Mouse (Mus musculus): ENCODE results near the gene Tub. TPM values are rescaled to one million over a fixed set of nuclear protein-coding genes. Genes with fewer than 3 reads are reported as not detected.

Tub gene
- total RNA-seq, 2 experiments from 2014 or later = 140 to 148 TPM

DNA sequence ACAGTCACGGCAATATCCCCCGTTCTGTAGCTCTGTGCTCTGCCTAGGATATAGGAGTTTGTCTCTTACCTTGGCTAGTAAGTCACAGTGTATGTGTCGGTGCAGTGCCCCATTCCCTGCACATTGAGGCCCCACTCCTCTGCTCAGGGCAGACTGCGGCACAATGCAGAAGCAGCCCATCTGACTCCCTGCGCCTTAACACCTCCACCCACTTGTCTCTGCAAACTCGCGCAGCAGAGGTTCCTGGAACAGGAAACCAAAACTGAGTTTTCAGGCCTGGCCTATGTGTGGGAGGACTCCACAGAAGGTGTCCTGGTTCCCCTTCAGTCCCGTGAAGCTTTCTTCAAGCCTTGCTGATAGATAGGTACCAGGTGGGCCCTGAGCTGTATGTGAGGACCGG, 41.1 kb downstream of the Tub start:
- peak; percentile 58 to 73 for DNase-seq (ENCODE audit: extremely low spot score in 1 of 2, low spot score in 2 of 2)
- intact Hi-C loops (cut with DNase I) = loop anchor here (2.0 kb wide), 1 partner anchor 20 kb away; no protein-coding TSS in a partner anchor
- TF ChIP-seq CTCF (IDR thresholded peaks at IDR 0.05) = no peak
- Histone ChIP-seq H3K4me3 (peak overlapping the region; percentile 28; the same call in 1 of the 2 replicates), H3K27ac (peak overlapping the region; percentile 90)

DNA sequence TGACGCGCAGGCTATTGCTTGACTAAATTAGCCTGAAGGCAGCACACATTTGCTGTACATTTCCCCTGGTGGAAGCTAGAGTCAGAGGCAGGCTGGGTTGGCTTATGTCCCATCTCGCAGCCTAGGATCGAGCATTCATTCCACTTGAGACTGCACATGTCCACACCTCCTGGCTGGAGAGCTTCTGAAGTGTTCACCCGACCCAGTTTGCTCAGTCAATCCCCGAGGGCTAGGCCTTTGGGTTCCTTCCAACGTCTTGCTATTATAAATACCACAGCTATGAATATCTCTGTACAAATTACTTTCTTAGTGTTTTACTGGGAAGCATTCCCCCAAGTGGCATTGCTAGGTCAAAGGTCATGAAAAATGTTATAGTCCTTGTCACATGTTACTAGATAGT, 43.1 kb downstream of the Tub start:
- no peak for TF ChIP-seq CTCF (IDR thresholded peaks at IDR 0.05)
- no peak overlapping the region for H3K4me3 ChIP-seq
- DNase-seq (ENCODE audit: extremely low spot score in 1 of 2, low spot score in 2 of 2) = no peak
- intact Hi-C loops (cut with DNase I) = no loop called here
- H3K27ac ChIP-seq = no peak overlapping the region

DNA sequence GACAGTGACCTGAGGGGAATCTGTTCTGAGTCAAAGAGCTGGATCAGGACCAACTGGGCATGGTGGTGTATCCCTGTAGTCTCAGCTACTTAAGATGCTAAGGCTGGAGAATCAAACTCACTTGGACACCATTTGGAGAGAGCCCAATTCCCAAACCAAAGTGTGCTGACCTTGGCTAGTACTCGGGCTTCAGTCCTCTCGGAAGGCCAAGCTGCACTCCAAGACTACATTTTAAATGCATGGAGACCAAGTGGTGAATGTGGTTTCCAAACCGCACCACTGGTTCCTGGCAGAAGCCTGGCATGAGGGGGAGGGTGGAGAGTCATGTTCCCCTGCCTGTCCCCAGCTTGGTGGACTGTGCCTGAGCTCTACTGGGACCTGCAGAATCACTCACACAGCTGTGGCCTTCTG, 43.7 kb downstream of the Tub start:
- intact Hi-C loops (cut with DNase I) = no loop called here
- no peak for DNase-seq (ENCODE audit: extremely low spot score in 1 of 2, low spot score in 2 of 2)

DNA sequence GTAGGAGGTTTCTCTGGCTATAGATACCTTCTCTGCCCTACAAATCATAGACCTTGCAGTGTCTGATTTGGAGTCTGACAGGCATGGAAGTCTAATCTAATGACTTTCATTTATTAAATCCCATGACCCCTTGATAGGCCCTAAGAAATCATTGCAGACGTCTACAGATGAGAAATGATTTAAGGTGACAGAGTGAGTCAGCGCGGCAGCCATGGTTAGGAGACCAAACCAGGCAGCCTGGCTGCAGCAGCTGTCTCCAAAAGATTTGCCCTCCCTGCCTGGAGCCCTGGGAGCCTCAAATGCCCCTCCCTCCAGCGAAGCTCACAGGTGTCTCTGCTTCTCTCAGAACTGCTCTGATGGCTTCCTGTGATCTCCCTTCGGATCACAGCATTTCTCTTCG, 46.0 kb downstream of the Tub start:
- intact Hi-C loops (cut with DNase I) = no loop called here
- DNase-seq (ENCODE audit: extremely low spot score in 1 of 2, low spot score in 2 of 2) = no peak
- no peak for TF ChIP-seq CTCF (IDR thresholded peaks at IDR 0.05)
- Histone ChIP-seq H3K4me3 (no peak overlapping the region), H3K27ac (no peak overlapping the region)

More for the DNA sequence above, 43.7 kb downstream of the Tub start:
- no peak for TF ChIP-seq CTCF (IDR thresholded peaks at IDR 0.05)
- Histone ChIP-seq H3K27ac (no peak overlapping the region), H3K4me3 (no peak overlapping the region)

DNA sequence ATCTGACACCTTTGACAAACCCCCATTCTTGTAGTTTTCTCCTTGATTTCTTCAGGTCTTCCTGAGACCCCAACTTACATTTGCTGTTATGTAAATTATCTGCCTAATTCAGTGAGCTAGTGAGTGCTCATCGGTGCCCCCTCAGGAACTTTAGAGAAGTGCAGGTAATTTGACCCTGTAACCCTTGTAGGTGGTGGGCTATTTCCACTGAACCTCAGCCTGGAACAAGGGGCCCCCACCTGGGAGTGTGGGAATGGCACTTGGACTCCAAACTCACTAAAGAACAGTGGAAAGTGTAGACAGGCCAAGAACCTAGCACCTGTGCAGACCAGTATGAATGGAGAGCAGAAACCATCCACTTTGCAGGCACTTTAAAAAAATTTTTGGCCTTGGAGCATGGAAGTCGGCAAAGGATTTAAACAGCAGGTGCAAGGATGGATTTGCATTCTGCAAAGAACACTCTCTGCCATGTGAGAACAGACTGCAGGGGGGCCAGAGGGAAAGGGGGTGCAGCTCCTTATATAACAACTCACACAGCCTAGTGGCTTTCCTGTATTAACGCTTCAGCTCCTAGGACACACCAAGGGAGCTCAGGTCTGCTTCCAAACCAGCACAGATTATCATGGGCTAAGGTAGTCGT, 50.3 kb downstream of the Tub start:
- intact Hi-C loops (cut with DNase I) = no loop called here
- Histone ChIP-seq H3K27ac (peak overlapping the region; percentile 82), H3K4me3 (no peak overlapping the region)
- peak; percentile 58 for TF ChIP-seq CTCF (IDR thresholded peaks at IDR 0.05)
- peak in 1 of 2 experiments; percentile 42 for DNase-seq (ENCODE audit: extremely low spot score in 1 of 2, low spot score in 2 of 2)

DNA sequence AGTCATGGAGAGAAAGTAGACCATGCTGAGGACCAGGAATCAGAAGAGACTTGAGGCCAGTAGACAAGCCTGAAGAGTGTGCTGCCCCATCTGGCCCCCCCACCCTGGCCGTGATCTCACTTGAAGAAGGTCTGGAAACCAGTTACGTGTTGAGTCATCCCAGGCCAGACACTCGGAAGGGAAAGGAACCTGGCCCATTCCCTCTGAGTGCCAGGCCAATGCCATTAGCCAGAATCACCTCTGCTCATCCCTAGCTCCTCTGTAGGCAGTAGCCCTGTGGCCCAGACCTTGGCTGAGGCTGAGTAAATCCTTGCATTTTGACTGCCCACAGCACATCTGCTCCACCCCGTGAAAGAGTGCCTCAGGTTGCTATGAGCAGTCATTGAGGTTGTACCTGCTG, 51.8 kb downstream of the Tub start:
- peak in 1 of 2 experiments; percentile 12 for DNase-seq (ENCODE audit: extremely low spot score in 1 of 2, low spot score in 2 of 2)
- no peak overlapping the region for H3K4me3 ChIP-seq
- H3K27ac ChIP-seq = peak overlapping the region; percentile 82
- intact Hi-C loops (cut with DNase I) = no loop called here
- no peak for TF ChIP-seq CTCF (IDR thresholded peaks at IDR 0.05)

DNA sequence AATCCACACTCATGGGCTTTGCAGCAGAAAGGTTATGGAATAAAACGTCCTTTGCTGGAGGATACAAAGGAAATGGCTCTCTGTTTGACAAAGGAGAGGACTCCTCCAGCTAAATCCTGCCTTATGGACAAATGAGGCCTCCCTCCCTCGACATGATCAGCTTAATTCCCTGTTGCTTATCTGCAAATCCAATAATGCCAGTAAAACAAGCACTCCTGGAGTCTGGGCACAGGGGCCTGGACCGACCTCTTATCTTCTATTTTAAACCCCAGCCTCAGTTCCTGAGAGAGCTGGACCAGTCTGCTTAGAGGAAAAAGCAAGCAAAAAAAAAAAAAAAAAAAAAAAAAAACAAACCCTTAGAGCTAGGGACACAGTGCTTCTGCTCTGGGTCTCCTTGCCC, 53.5 kb downstream of the Tub start:
- no peak for TF ChIP-seq CTCF (IDR thresholded peaks at IDR 0.05)
- no peak for DNase-seq (ENCODE audit: extremely low spot score in 1 of 2, low spot score in 2 of 2)
- intact Hi-C loops (cut with DNase I) = no loop called here
- Histone ChIP-seq H3K4me3 (no peak overlapping the region), H3K27ac (no peak overlapping the region)

DNA sequence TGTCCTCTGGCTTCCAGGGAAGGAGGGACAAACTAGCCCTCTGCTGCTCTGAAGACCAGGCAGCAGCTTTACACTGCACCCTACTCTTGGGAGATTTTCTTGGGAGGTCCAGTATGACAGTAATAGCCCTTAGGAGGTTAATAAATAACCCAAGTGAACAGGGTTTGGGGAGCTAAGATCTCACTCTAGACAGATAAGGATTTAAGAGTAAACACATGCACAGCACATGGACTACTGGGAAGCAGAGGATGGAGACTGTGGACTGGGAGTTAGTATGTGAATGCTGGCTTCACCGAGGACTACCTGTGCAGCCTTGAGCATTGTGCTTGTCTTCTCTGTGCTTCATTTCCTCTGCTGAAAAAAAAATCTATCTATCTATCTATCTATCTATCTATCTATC, 59.1 kb downstream of the Tub start:
- intact Hi-C loops (cut with DNase I) = no loop called here
- H3K4me3 ChIP-seq = no peak overlapping the region
- no peak for DNase-seq (ENCODE audit: extremely low spot score in 1 of 2, low spot score in 2 of 2)

DNA sequence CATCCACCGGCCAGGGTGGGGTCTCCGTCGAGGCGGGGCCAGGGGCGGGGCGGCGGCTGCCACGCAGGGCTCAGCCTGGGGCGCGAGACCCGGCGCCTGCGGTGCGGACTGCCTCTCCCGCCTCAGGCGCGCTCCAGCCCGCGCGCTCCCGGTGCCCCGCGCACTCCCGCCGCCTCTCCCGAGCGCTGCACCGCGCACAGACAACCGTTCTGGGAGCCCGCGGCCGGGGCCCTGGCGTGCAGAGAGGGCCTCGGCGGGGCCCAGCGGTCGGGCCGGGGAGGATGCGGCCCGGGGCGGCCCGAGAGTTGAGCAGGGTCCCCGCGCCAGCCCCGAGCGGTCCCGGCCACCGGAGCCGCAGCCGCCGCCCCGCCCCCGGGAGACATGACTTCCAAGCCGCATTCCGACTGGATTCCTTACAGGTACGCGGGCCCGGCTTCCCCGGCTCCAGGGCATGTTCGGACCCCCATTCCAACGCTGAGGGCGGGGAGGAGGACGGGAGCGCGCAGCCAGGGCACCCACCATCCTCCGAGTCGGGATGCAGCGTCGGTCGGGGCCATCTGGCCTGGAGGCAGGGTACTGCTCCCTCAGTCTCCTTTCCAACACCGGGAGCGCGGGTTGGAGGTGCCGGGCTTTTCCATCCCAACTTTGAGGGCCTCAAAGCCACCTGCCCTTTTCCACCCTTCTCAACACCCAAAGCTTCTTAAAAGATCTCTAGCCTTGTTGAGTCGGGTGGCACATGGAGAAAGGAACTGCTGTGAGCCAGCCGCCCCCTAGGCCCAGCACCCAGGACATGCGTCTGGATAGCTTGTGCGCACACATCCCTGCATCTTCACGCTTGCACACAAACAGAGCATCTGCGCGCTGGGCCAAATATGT, 60.8 kb downstream of the Tub start:
- DNase-seq (ENCODE audit: extremely low spot score in 1 of 2, low spot score in 2 of 2) = peak; percentile 68
- TF ChIP-seq CTCF (IDR thresholded peaks at IDR 0.05) = no peak
- intact Hi-C loops (cut with DNase I) = loop anchor here (2.0 kb wide), 1 partner anchor 20 kb away; no protein-coding TSS in a partner anchor
- Histone ChIP-seq H3K27ac (peak overlapping the region; percentile 94), H3K4me3 (peak overlapping the region; percentile 74)

More for the DNA sequence above, 59.1 kb downstream of the Tub start:
- no peak for TF ChIP-seq CTCF (IDR thresholded peaks at IDR 0.05)
- H3K27ac ChIP-seq = no peak overlapping the region

DNA sequence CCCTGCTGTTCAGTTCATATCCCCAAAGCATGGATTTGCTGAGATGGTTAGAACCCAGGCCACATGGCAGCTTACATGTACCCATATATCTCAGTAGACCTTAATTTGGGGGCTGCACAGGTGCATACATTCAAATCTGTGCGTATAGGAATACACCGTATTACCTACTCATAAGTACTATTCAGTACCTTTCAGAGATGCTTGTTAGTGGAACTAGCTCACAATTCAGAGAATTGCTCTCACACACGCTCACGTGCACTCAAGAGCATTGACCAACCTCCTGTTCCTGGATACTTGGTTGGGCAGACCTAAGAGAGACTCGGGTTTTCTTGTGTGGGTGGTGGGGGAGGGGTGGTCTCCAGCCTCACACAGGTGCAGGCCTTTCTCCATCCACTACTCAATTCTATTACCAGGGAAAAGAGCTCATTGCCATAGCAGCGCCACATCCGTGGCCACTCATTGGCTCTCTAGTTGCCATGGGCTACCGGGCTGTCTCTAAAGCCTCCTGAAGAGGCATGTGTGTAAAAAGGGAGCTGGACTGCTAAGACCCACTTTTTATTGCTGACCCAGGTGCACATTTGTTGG, 61.5 kb downstream of the Tub start:
- Histone ChIP-seq H3K4me3 (peak overlapping the region; percentile 74), H3K27ac (peak overlapping the region; percentile 94)
- intact Hi-C loops (cut with DNase I) = loop anchor here (2.0 kb wide), 1 partner anchor 21 kb away; no protein-coding TSS in a partner anchor
- DNase-seq (ENCODE audit: extremely low spot score in 1 of 2, low spot score in 2 of 2) = peak in 1 of 2 experiments; percentile 64
- no peak for TF ChIP-seq CTCF (IDR thresholded peaks at IDR 0.05)

DNA sequence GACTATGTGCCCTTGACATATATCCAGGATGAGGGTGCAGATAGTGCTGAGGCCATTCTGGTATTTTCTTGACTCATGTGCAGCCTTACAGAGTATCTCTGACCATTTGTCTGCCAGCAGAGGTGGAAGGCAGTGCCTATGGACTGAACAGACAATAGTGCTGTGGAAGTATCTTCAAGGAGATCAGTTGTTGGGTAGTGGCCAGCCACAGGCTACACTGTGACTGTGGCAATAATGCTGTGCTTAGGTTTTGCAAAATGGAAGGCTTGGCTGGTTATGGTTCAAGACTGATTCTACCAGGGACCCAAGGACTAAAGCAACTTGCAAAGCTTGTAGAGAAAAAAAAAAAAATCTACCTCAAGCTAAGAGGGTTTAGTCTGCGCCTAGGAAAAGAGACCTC, 62.4 kb downstream of the Tub start:
- TF ChIP-seq CTCF (IDR thresholded peaks at IDR 0.05) = no peak
- intact Hi-C loops (cut with DNase I) = no loop called here
- Histone ChIP-seq H3K27ac (peak overlapping the region; percentile 94), H3K4me3 (peak overlapping the region; percentile 74)
- DNase-seq (ENCODE audit: extremely low spot score in 1 of 2, low spot score in 2 of 2) = no peak
